In the genomic region with DNA sequence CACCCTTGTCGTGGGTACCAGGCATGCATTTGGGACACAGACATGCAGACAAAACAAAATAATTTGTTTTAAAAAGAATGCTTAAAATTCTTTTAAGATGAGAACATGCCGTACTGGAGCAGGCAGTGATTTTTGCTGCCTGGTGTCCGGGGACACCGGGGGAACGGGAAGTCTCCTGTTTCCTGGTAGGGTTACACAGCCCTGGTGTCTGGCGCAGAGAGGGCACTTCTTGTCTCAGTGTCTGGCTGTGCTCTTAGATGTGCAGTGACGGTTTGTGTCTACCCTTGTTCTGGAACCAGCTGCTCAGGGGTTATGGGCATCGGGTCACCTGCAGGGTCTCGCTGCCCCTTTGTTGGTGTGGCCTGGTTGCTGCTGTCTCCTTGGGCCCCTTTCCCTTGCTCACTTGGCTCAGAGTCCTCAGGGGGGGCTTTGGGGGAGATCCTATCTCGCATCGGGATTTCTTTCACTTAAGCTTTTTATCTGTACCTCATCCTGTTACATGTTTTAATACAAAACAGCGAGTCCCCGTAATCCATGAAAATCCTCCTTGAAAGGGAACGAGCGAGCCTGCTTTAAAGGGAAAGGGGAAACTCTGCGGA, we compare ENCODE assay signal across 13 mouse cellular contexts.
DNase-seq lines count a peak whose midpoint lies in the region; ATAC-seq and TF ChIP-seq lines count a peak whose summit lies in the region.
"Had no signal": no experiment of that assay in that cellular context is flagged by ENCODE, and none has a peak within 500 bp of the region (broad histone marks: within the 10 kb centered on the region; RNA-seq: fewer than 3 reads in every experiment).

No protein-coding gene starts in this region.

- no peak for TF ChIP-seq CTCF in kidney, postnatal 0 days (IDR thresholded peaks at IDR 0.05; ENCODE audit: low read depth)

- intact Hi-C loops in left cerebral cortex, postnatal 36 days (cut with DNase I), result no loop called here

- peak; percentile 32 for DNase-seq in gastrocnemius, adult 18-20 months (ENCODE audit: low spot score)
- DNase-seq in gastrocnemius, adult 8-10 months (ENCODE audit: low spot score in 2 of 2), result no peak
- peak; percentile 41 for DNase-seq in kidney, postnatal 0 days (ENCODE audit: low spot score)
- no peak for DNase-seq in frontal cortex, postnatal 14 days (ENCODE audit: low spot score in 2 of 2)
- no peak for DNase-seq in left cerebral cortex, postnatal 36 days (ENCODE audit: low spot score in 2 of 2)
- DNase-seq: gastrocnemius, postnatal 10 days; layer of hippocampus, adult 9-11 months had no signal

- H3K36me3 ChIP-seq in kidney, postnatal 0 days (ENCODE audit: insufficient read depth, low read length), result peaks cover 60% of the 10 kb centered on the region
- peaks cover 77% of the 10 kb centered on the region for H3K36me3 ChIP-seq in kidney, embryonic 14.5 days (ENCODE audit: control insufficient read depth, insufficient read depth, low read length)
- peaks cover 54% of the 10 kb centered on the region for H3K36me3 ChIP-seq in embryonic facial prominence, embryonic 15.5 days

- no peak overlapping the region for H3K4me3 ChIP-seq in kidney, postnatal 0 days (replicated peaks; ENCODE audit: low read depth, low read length)
- H3K4me3 ChIP-seq in kidney, embryonic 14.5 days (ENCODE audit: low read length), result no peak overlapping the region
- H3K4me3 ChIP-seq in brown adipose tissue, adult 24 weeks (ENCODE audit: insufficient read depth, low read depth, low read length), result no peak overlapping the region
- H3K4me3 ChIP-seq in embryonic facial prominence, embryonic 15.5 days (replicated peaks), result no peak overlapping the region

- no peaks in the 10 kb centered on the region for H3K27me3 ChIP-seq in kidney, postnatal 0 days (ENCODE audit: insufficient read depth, low read length)
- H3K27me3 ChIP-seq in kidney, embryonic 14.5 days (ENCODE audit: control insufficient read depth, insufficient read depth, low read length), result no peaks in the 10 kb centered on the region
- no peaks in the 10 kb centered on the region for H3K27me3 ChIP-seq in embryonic facial prominence, embryonic 15.5 days

- no peaks in the 10 kb centered on the region for H3K9me3 ChIP-seq in kidney, postnatal 0 days (replicated peaks; ENCODE audit: low read length)
- H3K9me3 ChIP-seq in kidney, embryonic 14.5 days (ENCODE audit: control insufficient read depth, low read length), result no peaks in the 10 kb centered on the region
- no peaks in the 10 kb centered on the region for H3K9me3 ChIP-seq in embryonic facial prominence, embryonic 15.5 days (replicated peaks)

- H3K9ac ChIP-seq in kidney, postnatal 0 days (ENCODE audit: low read depth, low read length), result no peak overlapping the region
- no peak overlapping the region for H3K9ac ChIP-seq in kidney, embryonic 14.5 days (ENCODE audit: low read depth, low read length)
- no peak overlapping the region for H3K9ac ChIP-seq in embryonic facial prominence, embryonic 15.5 days

- ATAC-seq in kidney, postnatal 0 days (replicated peaks; ENCODE audit: low FRiP score, low read depth), result no peak
- ATAC-seq in kidney, embryonic 14.5 days (ENCODE audit: low FRiP score, low TSS enrichment), result no peak
- ATAC-seq in embryonic facial prominence, embryonic 15.5 days (ENCODE audit: insufficient number of reproducible peaks, low FRiP score, low TSS enrichment, low read depth), result no peak
- ATAC-seq: CD4-positive, CD25-positive, alpha-beta regulatory T cell, adult 4 months; hindbrain, postnatal 0 days had no signal

- H3K4me2 ChIP-seq in kidney, postnatal 0 days (ENCODE audit: low read length), result no peak overlapping the region
- H3K4me2 ChIP-seq in kidney, embryonic 14.5 days (replicated peaks; ENCODE audit: low read depth, low read length), result no peak overlapping the region
- H3K4me2 ChIP-seq in embryonic facial prominence, embryonic 15.5 days (replicated peaks), result no peak overlapping the region
- H3K4me2 ChIP-seq: liver, embryonic 11.5 days had no signal

- H3K27ac ChIP-seq in kidney, postnatal 0 days, result no peak overlapping the region
- H3K27ac ChIP-seq in kidney, embryonic 14.5 days (ENCODE audit: low read depth, low read length), result no peak overlapping the region
- H3K27ac ChIP-seq in brown adipose tissue, adult 24 weeks (replicated peaks; ENCODE audit: low read depth, low read length), result peak overlapping the region; percentile 1
- H3K27ac ChIP-seq in embryonic facial prominence, embryonic 15.5 days (replicated peaks), result 0 out of 2 replicates have a peak overlapping the region, but pooled peaks have one; percentile 17
- H3K27ac ChIP-seq: hindbrain, postnatal 0 days had no signal

- WGBS in kidney, postnatal 0 days, result 68% methylated on average over 16 of the region's 16 CpGs
- WGBS in kidney, embryonic 14.5 days, result 81% methylated on average over 16 of the region's 16 CpGs
- WGBS in embryonic facial prominence, embryonic 15.5 days, result 44% methylated on average over 16 of the region's 16 CpGs

- no peaks in the 10 kb centered on the region for H3K4me1 ChIP-seq in kidney, postnatal 0 days (replicated peaks; ENCODE audit: insufficient read depth, low read length)
- H3K4me1 ChIP-seq in kidney, embryonic 14.5 days (ENCODE audit: control insufficient read depth, insufficient read depth, low read length), result no peaks in the 10 kb centered on the region
- peaks cover 8% of the 10 kb centered on the region for H3K4me1 ChIP-seq in brown adipose tissue, adult 24 weeks (ENCODE audit: control insufficient read depth, insufficient read depth, insufficient read length, low read length)
- H3K4me1 ChIP-seq in embryonic facial prominence, embryonic 15.5 days, result peaks cover 10% of the 10 kb centered on the region

Comparison
In these comparisons a context has a peak if more than half of its experiments do, and no peak if none do; other contexts are left out.
1. DNase-seq: peak in gastrocnemius, adult 18-20 months (single experiment) and kidney, postnatal 0 days (single experiment); none in gastrocnemius, adult 8-10 months (0 of 2), frontal cortex, postnatal 14 days (0 of 2) and left cerebral cortex, postnatal 36 days (0 of 2).
2. H3K27ac ChIP-seq: peak in brown adipose tissue, adult 24 weeks (single experiment) and embryonic facial prominence, embryonic 15.5 days (single experiment); none in kidney, postnatal 0 days (single experiment) and kidney, embryonic 14.5 days (single experiment).